Mouse (Mus musculus) liver, adult 2 months (tissue): ENCODE data around the gene Vwa2.

Experiments used
- CTCF ChIP-seq: fragments of 200-500 bp; IDR thresholded peaks from 2 replicates; pipeline ENCODE4 v1.5.1; 2011; ENCODE audit warnings: low read depth, low read length, control low read depth
- POLR2A ChIP-seq: fragments of 200-500 bp; IDR thresholded peaks from 2 replicates; pipeline ENCODE4 v1.6.1; 2011; ENCODE audit warnings: low read length, control low read depth; ENCODE audit not compliant: insufficient read depth; ENCODE audit errors: extremely low read depth

DNA sequence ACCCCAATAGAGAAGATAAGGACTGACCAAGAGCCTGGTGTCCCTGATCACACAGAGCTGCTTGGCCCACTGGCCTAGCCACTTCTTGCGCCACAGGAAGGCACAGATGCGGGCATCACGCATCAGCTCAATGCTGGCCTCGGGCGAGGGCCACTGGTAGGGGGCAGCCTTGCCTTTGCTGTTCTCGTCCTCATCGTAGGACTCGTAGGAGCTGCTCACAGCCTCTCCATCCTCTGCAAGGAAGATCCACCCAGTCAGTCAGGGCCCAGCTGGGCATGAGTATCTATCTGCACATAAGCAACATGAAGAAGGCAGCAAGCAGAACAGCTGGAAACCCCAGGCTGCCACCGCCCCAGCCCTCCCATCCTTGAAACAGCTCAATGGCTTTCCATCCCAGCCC, 56.0 kb downstream of the Vwa2 start:
- TF ChIP-seq CTCF (0 out of 2 replicates have a peak, but pooled peaks have one; percentile 4), POLR2A (no peak)
